Mouse (Mus musculus): ENCODE measurements around the gene Tmem95. TPM values are rescaled to one million over a fixed set of nuclear protein-coding genes. Genes with fewer than 3 reads are reported as not detected.
"Not testable (repeated sequence)": the region's sequence is repeated elsewhere in the genome, so short reads cannot be mapped to it uniquely, and the experiment has no call there.

Tmem95 gene
- total and polyA plus RNA-seq, 3 experiments: not detected

DNA sequence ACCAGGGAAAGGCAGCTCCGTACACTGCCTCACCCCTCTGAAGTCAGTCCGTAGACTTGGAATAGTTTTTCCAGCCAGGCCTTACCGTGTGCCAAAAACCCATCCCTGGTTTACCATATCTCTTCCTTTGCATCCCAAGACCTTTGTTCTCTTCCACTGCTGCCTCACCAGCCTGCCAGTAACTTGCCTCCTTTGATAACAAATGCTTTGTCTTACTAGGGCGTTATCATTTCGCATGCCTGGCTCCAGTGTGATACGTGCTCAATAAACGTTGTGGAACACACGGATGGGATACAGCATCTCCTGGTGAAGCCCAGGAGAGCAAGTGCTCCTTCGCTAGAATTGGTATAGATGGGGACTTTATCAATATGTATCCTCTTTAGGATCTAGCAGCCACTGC is 10.5 kb downstream of the Tmem95 start:
- no peak for TF ChIP-seq TAL1 (conservative IDR thresholded peaks at IDR 0.05; ENCODE audit: low read depth, low read length)
- no peak for TF ChIP-seq GATA1 (IDR thresholded peaks at IDR 0.05; ENCODE audit: borderline replicate concordance, low read length)
- no peak for TF ChIP-seq CTCF (IDR thresholded peaks at IDR 0.05; ENCODE audit: low read depth, low read length)
- no peak for ATAC-seq (ENCODE audit: extremely low read depth, insufficient number of reproducible peaks, low FRiP score, poor library complexity, severe bottlenecking)
- peaks cover 39% of the 10 kb centered on the region for H3K27me3 ChIP-seq (ENCODE audit: insufficient read depth, low read length)
- no peak for DNase-seq (ENCODE audit: low spot score)
- no peaks in the 10 kb centered on the region for H3K36me3 ChIP-seq (replicated peaks)
- H3K4me1 ChIP-seq (ENCODE audit: insufficient read depth, low read depth, low read length): peaks cover 12% of the 10 kb centered on the region
- H3K4me3 ChIP-seq (ENCODE audit: low read depth, low read length): no peak overlapping the region
- H3K9me3 ChIP-seq (replicated peaks): no peaks in the 10 kb centered on the region

DNA sequence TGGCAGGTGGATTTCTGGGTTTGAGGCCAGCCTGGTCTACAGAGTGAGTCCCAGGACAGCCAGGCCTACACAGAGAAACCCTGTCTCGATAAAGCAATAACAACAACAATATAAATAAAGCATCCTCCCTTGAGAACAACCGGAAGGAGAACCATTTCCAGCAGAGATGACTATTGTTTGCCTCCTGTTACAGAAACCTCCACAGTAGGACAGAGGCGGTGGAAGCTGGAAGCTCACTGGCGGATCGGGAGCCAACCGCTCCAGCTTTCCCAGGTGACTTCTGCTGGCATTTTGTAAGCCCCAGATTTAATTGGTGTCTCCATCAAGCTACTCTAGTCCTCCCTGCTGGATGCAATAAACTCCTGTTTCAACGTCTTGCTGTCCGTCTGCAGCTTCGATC is 12.3 kb downstream of the Tmem95 start:
- no peak for ATAC-seq (ENCODE audit: extremely low read depth, insufficient number of reproducible peaks, low FRiP score, poor library complexity, severe bottlenecking)
- Histone ChIP-seq H3K36me3 (replicated peaks) (no peaks in the 10 kb centered on the region), H3K27me3 (ENCODE audit: insufficient read depth, low read length) (peaks cover 33% of the 10 kb centered on the region), H3K4me3 (ENCODE audit: low read depth, low read length) (no peak overlapping the region), H3K4me1 (ENCODE audit: insufficient read depth, low read depth, low read length) (peaks cover 12% of the 10 kb centered on the region), H3K9me3 (replicated peaks) (no peaks in the 10 kb centered on the region)
- no peak for DNase-seq (ENCODE audit: low spot score)
- TF ChIP-seq TAL1 (conservative IDR thresholded peaks at IDR 0.05; ENCODE audit: low read depth, low read length) (no peak), GATA2 (IDR thresholded peaks at IDR 0.05; ENCODE audit: borderline replicate concordance, low read depth, low read length) (no peak), POLR2AphosphoS5 (IDR thresholded peaks at IDR 0.05; ENCODE audit: insufficient replicate concordance, low read depth, low read length) (no peak), GATA1 (IDR thresholded peaks at IDR 0.05; ENCODE audit: borderline replicate concordance, low read length) (no peak), CTCF (IDR thresholded peaks at IDR 0.05; ENCODE audit: low read depth, low read length) (no peak)

DNA sequence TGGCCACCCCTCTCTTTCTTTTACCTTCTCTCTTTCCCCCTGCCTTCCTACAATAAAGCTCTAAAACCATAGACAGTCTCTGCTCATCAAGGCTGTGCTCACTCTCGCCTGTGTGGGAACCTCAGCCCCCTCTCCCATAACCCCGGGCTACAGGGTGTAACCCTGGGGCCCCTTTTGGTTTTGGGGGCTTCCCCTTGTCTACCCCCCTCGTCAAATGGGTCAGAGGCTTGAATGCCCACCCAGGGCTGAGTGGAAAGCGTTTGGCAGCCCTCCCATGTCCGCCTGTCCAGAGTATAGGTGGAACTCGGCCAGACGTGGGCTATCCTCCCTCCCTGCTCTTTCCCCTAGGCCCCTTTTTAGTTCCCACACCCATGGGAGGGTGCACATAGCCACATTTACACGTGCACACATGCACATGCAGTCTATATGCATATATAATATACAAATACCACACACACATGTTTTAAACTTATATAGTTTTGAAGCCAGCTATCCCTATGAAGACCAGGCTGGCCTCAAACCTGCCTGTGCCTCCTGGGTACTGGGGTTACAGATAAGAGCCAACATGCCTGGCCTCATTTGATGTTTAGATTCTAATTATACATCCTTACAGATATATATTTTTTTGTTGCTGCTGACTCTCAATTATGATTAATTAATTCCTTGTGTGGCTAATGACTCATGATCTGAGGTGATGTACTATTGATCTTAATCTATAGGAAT is 13.5 kb downstream of the Tmem95 start:
- TF ChIP-seq POLR2AphosphoS5 (IDR thresholded peaks at IDR 0.05; ENCODE audit: insufficient replicate concordance, low read depth, low read length): no peak
- peaks cover 36% of the 10 kb centered on the region for H3K27me3 ChIP-seq (ENCODE audit: insufficient read depth, low read length)
- ATAC-seq (ENCODE audit: extremely low read depth, insufficient number of reproducible peaks, low FRiP score, poor library complexity, severe bottlenecking) (no peak), DNase-seq (ENCODE audit: low spot score) (no peak)
- no peaks in the 10 kb centered on the region for H3K9me3 ChIP-seq (replicated peaks)
- peaks cover 12% of the 10 kb centered on the region for H3K4me1 ChIP-seq (ENCODE audit: insufficient read depth, low read depth, low read length)
- no peaks in the 10 kb centered on the region for H3K36me3 ChIP-seq (replicated peaks)
- H3K4me3 ChIP-seq (ENCODE audit: low read depth, low read length): no peak overlapping the region

DNA sequence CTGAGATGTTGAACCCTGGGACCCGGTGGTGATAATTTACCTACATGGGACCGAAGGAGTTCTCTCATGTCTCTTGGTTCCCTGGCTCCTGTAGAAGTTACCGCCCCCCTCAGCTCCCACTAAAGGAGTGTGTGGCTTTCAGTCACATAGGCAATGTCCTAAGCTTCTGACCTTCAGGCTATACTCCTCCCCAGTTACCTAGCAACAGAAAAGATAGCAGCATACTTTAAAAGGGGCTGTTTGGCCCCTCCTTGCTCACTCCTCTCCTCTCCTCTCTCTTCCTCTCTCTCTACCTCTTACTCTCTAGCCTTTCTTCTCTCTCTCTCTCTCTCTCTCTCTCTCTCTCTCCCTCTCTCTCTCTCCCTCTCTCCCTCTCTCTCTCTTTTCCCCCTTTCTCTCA is 14.1 kb downstream of the Tmem95 start:
- Histone ChIP-seq H3K27me3 (ENCODE audit: insufficient read depth, low read length) (peaks cover 36% of the 10 kb centered on the region), H3K4me1 (ENCODE audit: insufficient read depth, low read depth, low read length) (peaks cover 12% of the 10 kb centered on the region)
- not testable (repeated sequence) for H3K36me3 ChIP-seq (replicated peaks); H3K4me3 ChIP-seq (ENCODE audit: low read depth, low read length); ATAC-seq (ENCODE audit: extremely low read depth, insufficient number of reproducible peaks, low FRiP score, poor library complexity, severe bottlenecking); DNase-seq (ENCODE audit: low spot score); H3K9me3 ChIP-seq (replicated peaks)

DNA sequence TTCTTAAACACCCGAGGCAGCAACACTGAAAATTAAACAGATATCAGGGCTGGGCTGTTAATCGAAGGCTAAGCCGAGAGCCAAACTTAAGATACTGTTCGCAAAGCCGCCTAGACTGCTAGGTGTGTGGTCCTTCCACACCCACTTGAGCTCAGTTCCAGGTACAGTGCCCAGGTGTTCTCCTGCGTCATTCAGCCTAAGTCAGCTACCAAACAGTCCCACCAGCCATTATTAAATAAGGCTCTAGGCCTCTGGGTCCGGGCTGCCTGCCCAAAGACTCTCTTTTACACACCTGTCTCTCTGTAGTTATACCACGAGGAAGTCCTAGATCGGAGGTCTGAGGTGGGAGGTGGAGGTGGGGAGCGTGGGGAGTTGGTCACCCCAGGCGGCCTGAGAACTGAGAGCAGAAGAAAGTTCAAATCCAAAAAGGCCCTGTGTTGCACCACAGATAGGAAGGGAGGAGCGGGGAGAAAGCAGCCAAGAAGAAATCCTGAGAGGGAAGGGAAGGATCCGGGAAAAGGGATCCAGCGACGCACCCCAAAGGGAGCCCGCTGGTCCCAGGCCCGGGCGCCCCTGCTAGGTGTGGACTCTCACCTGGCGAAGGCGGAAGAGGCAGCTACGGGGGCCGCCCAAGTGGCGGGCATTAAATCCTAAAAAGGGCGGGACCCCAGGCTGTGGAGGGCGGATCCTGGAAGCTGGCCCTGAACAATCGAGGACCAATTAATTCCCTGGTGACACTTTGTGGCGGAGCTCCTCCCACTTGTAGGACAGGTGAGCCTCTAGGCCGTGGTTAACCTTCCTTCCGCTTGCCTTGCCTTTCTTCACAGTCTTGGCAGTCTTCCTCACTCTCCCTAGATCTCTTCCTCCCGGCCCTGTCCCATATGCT is 19.5 kb downstream of the Tmem95 start, which contains the start of gene Tnk1:
Tnk1 (minus strand) TSS at position 618 of the 886 bp plus-strand sequence.
- DNase-seq (ENCODE audit: low spot score): no peak
- ATAC-seq (ENCODE audit: extremely low read depth, insufficient number of reproducible peaks, low FRiP score, poor library complexity, severe bottlenecking): no peak
- Histone ChIP-seq H3K27me3 (ENCODE audit: insufficient read depth, low read length) (peaks cover 27% of the 10 kb centered on the region), H3K4me3 (ENCODE audit: low read depth, low read length) (no peak within 1 kb of the TSS), H3K36me3 (replicated peaks) (no peaks in the 10 kb centered on the region), H3K9me3 (replicated peaks) (no peaks in the 10 kb centered on the region), H3K4me1 (ENCODE audit: insufficient read depth, low read depth, low read length) (peaks cover 35% of the 10 kb centered on the region)
- TF ChIP-seq CTCF (IDR thresholded peaks at IDR 0.05; ENCODE audit: low read depth, low read length) (no peak), GATA2 (IDR thresholded peaks at IDR 0.05; ENCODE audit: borderline replicate concordance, low read depth, low read length) (no peak), TAL1 (conservative IDR thresholded peaks at IDR 0.05; ENCODE audit: low read depth, low read length) (no peak), GATA1 (IDR thresholded peaks at IDR 0.05; ENCODE audit: borderline replicate concordance, low read length) (no peak), POLR2AphosphoS5 (IDR thresholded peaks at IDR 0.05; ENCODE audit: insufficient replicate concordance, low read depth, low read length) (no peak)

DNA sequence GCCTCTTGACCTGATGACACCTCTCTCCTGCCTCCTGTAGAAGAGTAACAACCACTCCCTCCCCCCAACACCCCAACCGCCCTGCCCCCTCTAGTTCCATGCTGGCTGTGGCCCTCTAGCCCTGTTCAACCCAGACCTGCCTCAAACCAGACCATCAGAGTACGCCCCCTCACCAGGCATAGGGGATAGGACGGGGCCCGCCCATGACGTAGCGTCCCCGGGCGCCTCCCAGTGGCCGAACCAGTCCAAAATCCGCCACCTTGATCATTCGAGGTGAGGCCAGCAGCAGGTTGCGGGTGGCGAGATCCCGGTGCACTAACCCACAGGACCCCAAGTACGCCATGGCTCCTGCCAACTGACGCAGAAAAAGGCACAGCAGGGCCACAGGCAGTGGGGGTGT is 22.5 kb downstream of the Tmem95 start:
- Histone ChIP-seq H3K9me3 (replicated peaks) (no peaks in the 10 kb centered on the region), H3K4me1 (ENCODE audit: insufficient read depth, low read depth, low read length) (peaks cover 65% of the 10 kb centered on the region), H3K36me3 (replicated peaks) (peaks cover 29% of the 10 kb centered on the region), H3K27me3 (ENCODE audit: insufficient read depth, low read length) (peaks cover 26% of the 10 kb centered on the region), H3K4me3 (ENCODE audit: low read depth, low read length) (peak overlapping the region; percentile 59; the same call in 1 of the 2 replicates)
- TF ChIP-seq CTCF (IDR thresholded peaks at IDR 0.05; ENCODE audit: low read depth, low read length) (peak; percentile 21; the same call in 1 of the 2 replicates), TAL1 (conservative IDR thresholded peaks at IDR 0.05; ENCODE audit: low read depth, low read length) (no peak)
- ATAC-seq (ENCODE audit: extremely low read depth, insufficient number of reproducible peaks, low FRiP score, poor library complexity, severe bottlenecking) (no peak), DNase-seq (ENCODE audit: low spot score) (peak; percentile 72)

Measured in G1E (cell line).